In genomic region chr9:30315172-30315644, GRCm38 (mm10) we compare ENCODE assay signal across 8 mouse cellular contexts.
DNase-seq lines count a peak whose midpoint lies in the region; ATAC-seq and TF ChIP-seq lines count a peak whose summit lies in the region.

No protein-coding gene starts in this region.

- no peak for TF ChIP-seq POLR2A in limb, embryonic 14.5 days (IDR thresholded peaks at IDR 0.05; ENCODE audit: borderline replicate concordance, extremely low read depth, insufficient read depth, insufficient read length)

- H3K27me3 ChIP-seq in heart, embryonic 14.5 days (ENCODE audit: control insufficient read depth, insufficient read depth, low read length): no peaks in the 10 kb centered on the region
- H3K27me3 ChIP-seq in heart, embryonic 11.5 days (ENCODE audit: control insufficient read depth, insufficient read depth, low read length): no peaks in the 10 kb centered on the region
- H3K27me3 ChIP-seq in forebrain, embryonic 15.5 days: no peaks in the 10 kb centered on the region
- no peaks in the 10 kb centered on the region for H3K27me3 ChIP-seq in kidney, embryonic 14.5 days (ENCODE audit: control insufficient read depth, insufficient read depth, low read length)
- no peaks in the 10 kb centered on the region for H3K27me3 ChIP-seq in limb, embryonic 14.5 days (ENCODE audit: control insufficient read depth, insufficient read depth, low read length)

- peak overlapping the region; percentile 25; the same call in 1 of the 2 replicates for H3K9ac ChIP-seq in heart, embryonic 14.5 days (ENCODE audit: low read length)
- no peak overlapping the region for H3K9ac ChIP-seq in heart, embryonic 11.5 days (ENCODE audit: low read depth, low read length)
- no peak overlapping the region for H3K9ac ChIP-seq in forebrain, embryonic 15.5 days (replicated peaks)
- no peak overlapping the region for H3K9ac ChIP-seq in kidney, embryonic 14.5 days (ENCODE audit: low read depth, low read length)
- no peak overlapping the region for H3K9ac ChIP-seq in limb, embryonic 14.5 days (ENCODE audit: low read depth, low read length, severe bottlenecking)

- peaks cover 2 to 12% of the 10 kb centered on the region in 2 experiments; a peak in 3 of 4 replicates for H3K4me1 ChIP-seq in heart, embryonic 14.5 days (ENCODE audit: control insufficient read depth in 2 of 2, insufficient read depth in 2 of 2, low read length in 2 of 2)
- no peaks in the 10 kb centered on the region; the same call in 1 of the 2 replicates for H3K4me1 ChIP-seq in heart, embryonic 11.5 days (ENCODE audit: control insufficient read depth, insufficient read depth, low read length)
- H3K4me1 ChIP-seq in forebrain, embryonic 15.5 days: peaks cover 12% of the 10 kb centered on the region
- H3K4me1 ChIP-seq in kidney, embryonic 14.5 days (ENCODE audit: control insufficient read depth, insufficient read depth, low read length): peaks cover 6% of the 10 kb centered on the region; the same call in 1 of the 2 replicates
- H3K4me1 ChIP-seq in limb, embryonic 14.5 days (ENCODE audit: control insufficient read depth, insufficient read depth, low read length): 0 out of 2 replicates have a peak, but pooled peaks cover 4% of the 10 kb centered on the region

- no peaks in the 10 kb centered on the region for H3K9me3 ChIP-seq in heart, embryonic 14.5 days (ENCODE audit: control insufficient read depth, low read length)
- no peaks in the 10 kb centered on the region for H3K9me3 ChIP-seq in heart, embryonic 11.5 days (replicated peaks; ENCODE audit: control insufficient read depth, low read length)
- H3K9me3 ChIP-seq in forebrain, embryonic 15.5 days: no peaks in the 10 kb centered on the region
- no peaks in the 10 kb centered on the region for H3K9me3 ChIP-seq in kidney, embryonic 14.5 days (ENCODE audit: control insufficient read depth, low read length)
- no peaks in the 10 kb centered on the region for H3K9me3 ChIP-seq in limb, embryonic 14.5 days (ENCODE audit: control insufficient read depth, low read length)

- H3K4me2 ChIP-seq in heart, embryonic 14.5 days (ENCODE audit: low read length): peak overlapping the region; percentile 63
- no peak overlapping the region for H3K4me2 ChIP-seq in heart, embryonic 11.5 days
- no peak overlapping the region for H3K4me2 ChIP-seq in forebrain, embryonic 15.5 days (replicated peaks)
- H3K4me2 ChIP-seq in kidney, embryonic 14.5 days (replicated peaks; ENCODE audit: low read depth, low read length): no peak overlapping the region; the same call in none of the 2 replicates
- 0 out of 2 replicates have a peak overlapping the region, but pooled peaks have one; percentile 4 for H3K4me2 ChIP-seq in limb, embryonic 14.5 days (replicated peaks; ENCODE audit: low read depth, low read length, severe bottlenecking)

- peak; percentile 62 for DNase-seq in adrenal gland, postnatal 25 days
- peak; percentile 68 for DNase-seq in limb, embryonic 14.5 days (ENCODE audit: low spot score)
- peak; percentile 62 for DNase-seq in right cerebral cortex, adult 18-20 months
- no peak for DNase-seq in thymus, postnatal 10 days (ENCODE audit: low spot score in 2 of 2)

- peak overlapping the region in 1 of 2 experiments; percentile 22; a peak in 2 of 4 replicates for H3K4me3 ChIP-seq in heart, embryonic 14.5 days (ENCODE audit: control insufficient read depth in 1 of 2, insufficient read depth in 1 of 2, low read depth in 1 of 2, low read length in 2 of 2)
- H3K4me3 ChIP-seq in heart, embryonic 11.5 days (ENCODE audit: low read depth, low read length): no peak overlapping the region
- no peak overlapping the region for H3K4me3 ChIP-seq in forebrain, embryonic 15.5 days
- H3K4me3 ChIP-seq in kidney, embryonic 14.5 days (ENCODE audit: low read length): no peak overlapping the region
- H3K4me3 ChIP-seq in limb, embryonic 14.5 days (replicated peaks; ENCODE audit: low read length): no peak overlapping the region

- WGBS in heart, embryonic 14.5 days: 45% methylated on average over 6 of the region's 6 CpGs
- WGBS in heart, embryonic 11.5 days (ENCODE audit: insufficient replicate concordance): 45% methylated on average over 6 of the region's 6 CpGs
- WGBS in forebrain, embryonic 15.5 days: 38% methylated on average over 6 of the region's 6 CpGs
- WGBS in kidney, embryonic 14.5 days: 34% methylated on average over 6 of the region's 6 CpGs
- WGBS in limb, embryonic 14.5 days: 37% methylated on average over 6 of the region's 6 CpGs

- no peak for ATAC-seq in heart, embryonic 14.5 days (ENCODE audit: insufficient number of reproducible peaks, insufficient read depth, low FRiP score, low read depth)
- no peak for ATAC-seq in heart, embryonic 11.5 days (replicated peaks; ENCODE audit: insufficient number of reproducible peaks, low FRiP score, low TSS enrichment)
- no peak; the same call in 1 of the 2 replicates for ATAC-seq in forebrain, embryonic 15.5 days (replicated peaks)
- no peak for ATAC-seq in kidney, embryonic 14.5 days (ENCODE audit: low FRiP score, low TSS enrichment)
- no peak for ATAC-seq in limb, embryonic 14.5 days (ENCODE audit: low FRiP score, low read depth)

- H3K27ac ChIP-seq in heart, embryonic 14.5 days (replicated peaks in 1 of 2; ENCODE audit: control insufficient read depth in 1 of 2, insufficient read depth in 1 of 2, low read depth in 2 of 2, low read length in 2 of 2): peak overlapping the region in 1 of 2 experiments; percentile 61; a peak in 2 of 4 replicates
- no peak overlapping the region for H3K27ac ChIP-seq in heart, embryonic 11.5 days (ENCODE audit: low read depth, low read length)
- 0 out of 2 replicates have a peak overlapping the region, but pooled peaks have one; percentile 48 for H3K27ac ChIP-seq in forebrain, embryonic 15.5 days (replicated peaks)
- peak overlapping the region; percentile 57 for H3K27ac ChIP-seq in kidney, embryonic 14.5 days (ENCODE audit: low read depth, low read length)
- 0 out of 2 replicates have a peak overlapping the region, but pooled peaks have one; percentile 1 for H3K27ac ChIP-seq in limb, embryonic 14.5 days (replicated peaks; ENCODE audit: low read depth, low read length)

- no peaks in the 10 kb centered on the region for H3K36me3 ChIP-seq in heart, embryonic 14.5 days (ENCODE audit: control insufficient read depth, insufficient read depth, low read length)
- H3K36me3 ChIP-seq in heart, embryonic 11.5 days (ENCODE audit: control insufficient read depth, insufficient read depth, low read length): no peaks in the 10 kb centered on the region
- no peaks in the 10 kb centered on the region for H3K36me3 ChIP-seq in forebrain, embryonic 15.5 days
- no peaks in the 10 kb centered on the region for H3K36me3 ChIP-seq in kidney, embryonic 14.5 days (ENCODE audit: control insufficient read depth, insufficient read depth, low read length)
- H3K36me3 ChIP-seq in limb, embryonic 14.5 days (ENCODE audit: control insufficient read depth, insufficient read depth, low read length): no peaks in the 10 kb centered on the region

Comparison
In these comparisons a context has a peak if more than half of its experiments do, and no peak if none do; other contexts are left out.
1. H3K4me2 ChIP-seq: peak in heart, embryonic 14.5 days (single experiment) and limb, embryonic 14.5 days (single experiment); none in heart, embryonic 11.5 days (single experiment), forebrain, embryonic 15.5 days (single experiment) and kidney, embryonic 14.5 days (single experiment).
2. DNase-seq: peak in adrenal gland, postnatal 25 days (single experiment), limb, embryonic 14.5 days (single experiment) and right cerebral cortex, adult 18-20 months (single experiment); none in thymus, postnatal 10 days (0 of 2).